ENCODE assay signal across 23 mouse cellular contexts in the genomic region with DNA sequence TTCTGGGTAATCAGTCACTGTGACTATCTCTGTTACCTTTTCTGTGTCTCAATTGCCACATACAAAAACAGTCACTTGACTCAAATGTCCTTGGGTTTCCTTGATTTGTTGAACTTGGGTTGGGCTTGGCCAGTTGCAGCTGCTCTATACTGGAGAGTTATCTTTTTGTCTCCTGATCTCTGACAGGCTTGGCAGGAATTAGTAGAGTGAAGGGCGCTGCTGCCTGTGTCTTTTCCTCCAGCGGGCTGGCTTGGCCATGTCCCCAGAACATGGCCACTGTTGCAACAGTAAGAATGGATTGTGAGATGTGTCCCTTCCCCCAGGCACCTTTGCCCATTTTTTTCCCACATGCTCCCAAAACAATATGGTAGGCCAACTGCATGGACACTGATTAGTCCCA.
A peak's percentile ranks its signal among the peaks of the same experiment; 100 is the strongest.
DNase-seq lines count a peak whose midpoint lies in the region; ATAC-seq and TF ChIP-seq lines count a peak whose summit lies in the region.
"Had no signal": no experiment of that assay in that cellular context is flagged by ENCODE, and none has a peak within 500 bp of the region (broad histone marks: within the 10 kb centered on the region; RNA-seq: fewer than 3 reads in every experiment).

No protein-coding gene starts in this region.

- ATAC-seq in heart, embryonic 12.5 days (ENCODE audit: insufficient number of reproducible peaks, low FRiP score) = no peak
- no peak for ATAC-seq in forebrain, postnatal 0 days
- ATAC-seq: activated CD4-positive, CD25-positive, alpha-beta regulatory T cell, adult 4 months; hindbrain, embryonic 16.5 days; intestine, embryonic 15.5 days had no signal

- no peak overlapping the region for H3K4me3 ChIP-seq in heart, embryonic 12.5 days
- no peak overlapping the region for H3K4me3 ChIP-seq in forebrain, postnatal 0 days (ENCODE audit: low read depth, low read length)
- H3K4me3 ChIP-seq: embryonic facial prominence, embryonic 10.5 days; forebrain, embryonic 10.5 days; hindbrain, embryonic 10.5 days; intestine, embryonic 15.5 days; limb, embryonic 13.5 days; lung, embryonic 15.5 days; midbrain, embryonic 12.5 days had no signal

- 74% methylated on average over 2 of the region's 2 CpGs for WGBS in heart, embryonic 12.5 days
- 73% methylated on average over 2 of the region's 2 CpGs for WGBS in forebrain, postnatal 0 days

- H3K9me3 ChIP-seq in heart, embryonic 12.5 days (replicated peaks) = no peaks in the 10 kb centered on the region
- no peaks in the 10 kb centered on the region for H3K9me3 ChIP-seq in forebrain, postnatal 0 days (ENCODE audit: low read length)
- H3K9me3 ChIP-seq: embryonic facial prominence, embryonic 10.5 days; forebrain, embryonic 10.5 days; hindbrain, embryonic 10.5 days; intestine, embryonic 15.5 days; limb, embryonic 13.5 days; lung, embryonic 15.5 days; midbrain, embryonic 12.5 days had no signal

- peaks cover 12% of the 10 kb centered on the region for H3K4me1 ChIP-seq in heart, embryonic 12.5 days (replicated peaks)
- H3K4me1 ChIP-seq in forebrain, postnatal 0 days (ENCODE audit: insufficient read depth) = no peaks in the 10 kb centered on the region
- H3K4me1 ChIP-seq: embryonic facial prominence, embryonic 10.5 days; forebrain, embryonic 10.5 days; hindbrain, embryonic 10.5 days; intestine, embryonic 15.5 days; limb, embryonic 13.5 days; lung, embryonic 15.5 days; midbrain, embryonic 12.5 days had no signal

- TF ChIP-seq CTCF in forebrain, postnatal 0 days (IDR thresholded peaks at IDR 0.05; ENCODE audit: low read depth) = no peak

- H3K27me3 ChIP-seq in heart, embryonic 12.5 days (replicated peaks) = no peaks in the 10 kb centered on the region
- no peaks in the 10 kb centered on the region for H3K27me3 ChIP-seq in forebrain, postnatal 0 days (ENCODE audit: insufficient read depth, low read length)
- H3K27me3 ChIP-seq: intestine, embryonic 15.5 days; limb, embryonic 13.5 days; lung, embryonic 15.5 days; midbrain, embryonic 12.5 days had no signal

- no peak overlapping the region for H3K4me2 ChIP-seq in heart, embryonic 12.5 days
- no peak overlapping the region for H3K4me2 ChIP-seq in forebrain, postnatal 0 days (ENCODE audit: low read depth)
- H3K4me2 ChIP-seq: intestine, embryonic 15.5 days; limb, embryonic 13.5 days; lung, embryonic 15.5 days; midbrain, embryonic 12.5 days had no signal

- peak; percentile 14 to 30 for DNase-seq in heart, postnatal 10 days
- DNase-seq in lung, postnatal 14 days = peak; percentile 7
- DNase-seq in lung, adult 18-20 months = no peak
- DNase-seq in adrenal gland, postnatal 25 days = peak; percentile 13
- DNase-seq in skeletal muscle tissue, adult 2 months (ENCODE audit: low read depth, low spot score) = peak; percentile 10
- no peak for DNase-seq in forebrain, postnatal 0 days
- DNase-seq: cerebellum, adult 11 months; cerebellum, postnatal 10 days; gastrocnemius, postnatal 36 days; kidney, postnatal 4 days; thymus, adult 2 months had no signal

- no peak overlapping the region for H3K9ac ChIP-seq in heart, embryonic 12.5 days
- H3K9ac ChIP-seq in forebrain, postnatal 0 days = no peak overlapping the region
- H3K9ac ChIP-seq: intestine, embryonic 15.5 days; limb, embryonic 13.5 days; liver, embryonic 14.5 days; lung, embryonic 15.5 days; midbrain, embryonic 12.5 days had no signal

- H3K36me3 ChIP-seq in heart, embryonic 12.5 days = no peaks in the 10 kb centered on the region
- H3K36me3 ChIP-seq in forebrain, postnatal 0 days (ENCODE audit: insufficient read depth) = no peaks in the 10 kb centered on the region
- H3K36me3 ChIP-seq: embryonic facial prominence, embryonic 10.5 days; forebrain, embryonic 10.5 days; hindbrain, embryonic 10.5 days; intestine, embryonic 15.5 days; limb, embryonic 13.5 days; lung, embryonic 15.5 days; midbrain, embryonic 12.5 days had no signal

- intact Hi-C loops in heart, postnatal 10 days (cut with DNase I) = no loop called here

- no peak overlapping the region for H3K27ac ChIP-seq in heart, embryonic 12.5 days (ENCODE audit: poor library complexity, severe bottlenecking)
- H3K27ac ChIP-seq in forebrain, postnatal 0 days (ENCODE audit: low read depth, low read length) = no peak overlapping the region
- H3K27ac ChIP-seq: embryonic facial prominence, embryonic 10.5 days; forebrain, embryonic 10.5 days; hindbrain, embryonic 10.5 days; intestine, embryonic 15.5 days; limb, embryonic 13.5 days; liver, embryonic 14.5 days; lung, embryonic 15.5 days; midbrain, embryonic 12.5 days; stomach, postnatal 0 days had no signal

Comparison
In these comparisons a context has a peak if more than half of its experiments do, and no peak if none do; other contexts are left out.
1. DNase-seq: peak in heart, postnatal 10 days (2 of 2), lung, postnatal 14 days (single experiment), adrenal gland, postnatal 25 days (single experiment) and skeletal muscle tissue, adult 2 months (single experiment); none in lung, adult 18-20 months (0 of 2) and forebrain, postnatal 0 days (single experiment).